Mouse (Mus musculus) lung, postnatal 0 days (tissue): ENCODE results near the gene Wdr27. TPM values are rescaled to one million over a fixed set of nuclear protein-coding genes. Genes with fewer than 3 reads are reported as not detected.

Experiments
- ATAC-seq: fragments of 200-750 bp; cut with Nextera tagmentation; 2 replicates; pipeline ENCODE4 v1.8.0; 2017; ENCODE audit warnings: moderate library complexity
- DNase-seq: peaks from one replicate; pipeline ENCODE4 v3.0.0-alpha.2; 2016; ENCODE audit warnings: low spot score
- H3K27ac ChIP-seq: fragments of 300-500 bp; sonication (generic); 2 replicates; pipeline ENCODE4 v1.5.1; 2014; ENCODE audit warnings: antibody characterized with exemption, mild to moderate bottlenecking, low read length, mixed read lengths
- H3K27me3 ChIP-seq: fragments of 300-500 bp; sonication (generic); replicated peaks from 2 replicates; pipeline ENCODE4 v1.6.1; 2014; ENCODE audit warnings: low read length, mixed read lengths; ENCODE audit not compliant: insufficient read depth
- H3K36me3 ChIP-seq: fragments of 300-500 bp; sonication (generic); 2 replicates; pipeline ENCODE4 v1.6.1; 2014; ENCODE audit warnings: low read length, mixed read lengths; ENCODE audit not compliant: insufficient read depth
- H3K4me1 ChIP-seq: fragments of 300-500 bp; sonication (generic); 2 replicates; pipeline ENCODE4 v1.6.1; 2014; ENCODE audit warnings: antibody characterized with exemption, low read depth, low read length, mixed read lengths; ENCODE audit not compliant: insufficient read depth
- H3K4me2 ChIP-seq: fragments of 300-500 bp; sonication (generic); replicated peaks from 2 replicates; pipeline ENCODE4 v1.6.1; 2014; ENCODE audit warnings: low read depth, mild to moderate bottlenecking, low read length, moderate library complexity, mixed read lengths
- H3K4me3 ChIP-seq: fragments of 300-500 bp; sonication (generic); 2 replicates; pipeline ENCODE4 v1.5.1; 2014; ENCODE audit warnings: low read depth, low read length
- H3K9ac ChIP-seq: fragments of 300-500 bp; sonication (generic); replicated peaks from 2 replicates; pipeline ENCODE4 v1.6.1; 2014; ENCODE audit warnings: low read depth, mild to moderate bottlenecking
- H3K9me3 ChIP-seq: fragments of 300-500 bp; sonication (generic); 2 replicates; pipeline ENCODE4 v1.6.1; 2016; ENCODE audit warnings: low read length, mixed read lengths
- CTCF ChIP-seq: IDR thresholded peaks from 2 replicates; pipeline ENCODE4 v1.5.1; 2016; ENCODE audit warnings: antibody characterized with exemption, mild to moderate bottlenecking
- EP300 ChIP-seq: IDR thresholded peaks from 2 replicates; pipeline ENCODE4 v1.6.1; 2016; ENCODE audit warnings: antibody characterized with exemption, mild to moderate bottlenecking, control low read depth
- WGBS: fragments of 180-500 bp; shearing (Covaris S2); extraction: QIAGEN DNeasy Blood & Tissue Kit; methylation state at CpG from one replicate; pipeline ENCODE4 v1.1.7; 2014; 5-methylcytosine and 5-hydroxymethylcytosine counted together
- polyA plus RNA-seq: library from polyadenylated mRNA; unstranded; fragments of >200 nt; fragmentation: Nextera tagmentation; extraction: Ambion mirVana; gene quantifications from 2 replicates; pipeline ENCODE4 v1.2.1, GENCODE M21; 2015

Gene Wdr27
- polyA plus RNA-seq, 1 experiment from 2014 or later = 16.7 TPM

DNA sequence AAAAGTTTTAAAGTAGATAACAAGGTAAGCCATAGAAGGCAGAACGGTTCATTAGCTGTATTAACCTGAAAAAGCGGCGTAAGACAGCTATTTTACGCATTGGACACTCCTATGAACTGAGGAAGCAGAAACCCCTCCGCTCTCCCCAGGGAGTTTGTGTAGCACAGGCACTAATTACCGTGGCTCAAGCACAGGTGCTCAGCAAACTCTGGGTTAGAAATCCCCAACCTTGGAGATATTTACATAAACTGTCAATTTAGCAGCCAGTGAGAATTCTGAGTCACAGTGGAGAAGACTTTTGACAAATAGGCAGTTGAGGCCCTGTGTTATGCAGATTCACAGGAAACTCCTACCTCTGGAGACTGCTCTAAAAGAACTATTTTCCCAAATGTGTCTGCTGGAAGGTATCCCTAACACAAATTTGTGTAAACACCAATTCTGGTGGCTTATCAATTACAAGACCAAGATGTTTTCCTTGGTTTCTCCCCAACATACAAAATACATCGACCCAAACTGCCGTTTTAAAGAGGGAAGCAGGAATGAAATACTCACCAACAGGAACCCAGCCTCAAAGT, 15.2 kb downstream of the Wdr27 start:
- Histone ChIP-seq H3K27ac (no peak overlapping the region), H3K4me1 (no peaks in the 10 kb centered on the region), H3K9ac (no peak overlapping the region), H3K36me3 (no peaks in the 10 kb centered on the region), H3K4me2 (no peak overlapping the region), H3K4me3 (no peak overlapping the region), H3K9me3 (no peaks in the 10 kb centered on the region), H3K27me3 (no peaks in the 10 kb centered on the region)
- WGBS = 77% methylated on average over 8 of the region's 8 CpGs
- TF ChIP-seq CTCF (no peak), EP300 (no peak)
- no peak for ATAC-seq
- no peak for DNase-seq

GRCm38 (mm10) chr17:14921582-14921981, 21.4 kb downstream of the Wdr27 start:
- Histone ChIP-seq H3K9me3 (no peaks in the 10 kb centered on the region), H3K4me1 (no peaks in the 10 kb centered on the region), H3K9ac (no peak overlapping the region), H3K27me3 (no peaks in the 10 kb centered on the region), H3K27ac (no peak overlapping the region), H3K36me3 (no peaks in the 10 kb centered on the region), H3K4me2 (no peak overlapping the region), H3K4me3 (no peak overlapping the region)
- no peak for TF ChIP-seq CTCF
- no peak for TF ChIP-seq EP300
- ATAC-seq (no peak), DNase-seq (no peak)
- WGBS = 47% methylated on average over 6 of the region's 6 CpGs

DNA sequence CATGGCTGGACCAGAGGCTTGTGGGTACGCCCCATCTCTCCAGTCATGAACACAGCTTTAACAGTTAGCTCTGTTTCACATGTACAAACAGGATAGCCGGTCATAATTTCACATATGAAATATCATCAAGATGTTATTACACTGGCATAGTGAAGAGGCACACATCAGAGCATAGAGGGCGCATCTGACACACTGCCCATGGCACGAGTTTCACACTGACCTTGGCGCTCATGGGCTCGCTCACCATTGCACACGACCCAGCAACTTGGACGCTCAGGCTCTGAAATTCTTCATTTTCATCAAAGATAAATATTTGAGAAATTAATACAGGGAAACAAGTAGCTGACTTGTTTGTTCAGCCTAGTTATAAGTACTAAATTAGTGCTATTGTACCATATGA, 25.1 kb downstream of the Wdr27 start:
- Histone ChIP-seq H3K27ac (no peak overlapping the region), H3K9me3 (no peaks in the 10 kb centered on the region), H3K4me2 (no peak overlapping the region), H3K27me3 (no peaks in the 10 kb centered on the region), H3K36me3 (no peaks in the 10 kb centered on the region), H3K4me1 (no peaks in the 10 kb centered on the region), H3K9ac (no peak overlapping the region), H3K4me3 (no peak overlapping the region)
- TF ChIP-seq CTCF = no peak
- TF ChIP-seq EP300 = no peak
- 79% methylated on average over 8 of the region's 8 CpGs for WGBS
- DNase-seq = no peak
- ATAC-seq = no peak

DNA sequence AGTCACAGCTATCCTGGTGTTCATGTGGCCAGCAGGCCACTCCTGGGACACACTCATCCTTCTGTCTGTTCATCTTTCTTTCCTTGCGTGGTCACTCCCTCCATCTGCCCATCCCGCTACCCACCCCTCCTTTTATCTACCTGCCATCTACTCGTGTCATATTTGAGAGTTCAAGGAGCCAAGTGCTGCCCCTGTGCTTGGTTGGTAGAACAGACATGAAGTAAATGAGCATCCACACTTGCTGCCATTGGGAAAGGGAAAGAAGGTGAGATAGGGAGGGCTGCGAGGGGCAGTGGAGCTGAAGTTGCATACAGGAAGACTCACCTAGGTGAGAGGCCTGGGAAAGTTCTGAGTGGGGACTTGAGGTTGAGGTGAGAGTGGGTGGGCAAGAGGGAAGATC, 28.6 kb downstream of the Wdr27 start:
- no peak overlapping the region for H3K27ac ChIP-seq
- no peak overlapping the region for H3K9ac ChIP-seq
- DNase-seq (no peak), ATAC-seq (no peak)
- no peak overlapping the region for H3K4me2 ChIP-seq
- H3K4me1 ChIP-seq = no peaks in the 10 kb centered on the region
- TF ChIP-seq CTCF = no peak
- no peaks in the 10 kb centered on the region for H3K27me3 ChIP-seq
- 85% methylated on average over 4 of the region's 4 CpGs for WGBS
- no peaks in the 10 kb centered on the region for H3K9me3 ChIP-seq
- no peaks in the 10 kb centered on the region for H3K36me3 ChIP-seq
- no peak overlapping the region for H3K4me3 ChIP-seq

- 84% methylated on average over 8 of the region's 8 CpGs for WGBS
- H3K27me3 ChIP-seq = no peaks in the 10 kb centered on the region
Observed at GRCm38 (mm10) chr17:14912981-14913380, 30.0 kb downstream of the Wdr27 start.

GRCm38 (mm10) chr17:14912420-14912819, 30.5 kb downstream of the Wdr27 start:
- no peak overlapping the region for H3K4me2 ChIP-seq
- no peak for ATAC-seq
- H3K4me3 ChIP-seq = no peak overlapping the region
- no peak overlapping the region for H3K9ac ChIP-seq
- no peak for DNase-seq
- TF ChIP-seq EP300 (no peak), CTCF (peak; percentile 53)
- H3K27ac ChIP-seq = no peak overlapping the region
- H3K27me3 ChIP-seq = no peaks in the 10 kb centered on the region
- WGBS = 50% methylated on average over 6 of the region's 6 CpGs
- no peaks in the 10 kb centered on the region for H3K9me3 ChIP-seq
- H3K4me1 ChIP-seq = no peaks in the 10 kb centered on the region
- no peaks in the 10 kb centered on the region for H3K36me3 ChIP-seq

More at GRCm38 (mm10) chr17:14912981-14913380, 30.0 kb downstream of the Wdr27 start:
- H3K27ac ChIP-seq = no peak overlapping the region
- no peak overlapping the region for H3K4me3 ChIP-seq
- no peaks in the 10 kb centered on the region for H3K36me3 ChIP-seq
- ATAC-seq (no peak), DNase-seq (no peak)
- TF ChIP-seq EP300 (no peak), CTCF (no peak)
- H3K9me3 ChIP-seq = no peaks in the 10 kb centered on the region
- no peaks in the 10 kb centered on the region for H3K4me1 ChIP-seq
- H3K9ac ChIP-seq = no peak overlapping the region
- H3K4me2 ChIP-seq = no peak overlapping the region

GRCm38 (mm10) chr17:14910771-14911170, 32.2 kb downstream of the Wdr27 start:
- Histone ChIP-seq H3K36me3 (no peaks in the 10 kb centered on the region), H3K9ac (no peak overlapping the region), H3K4me1 (no peaks in the 10 kb centered on the region), H3K9me3 (no peaks in the 10 kb centered on the region), H3K27ac (no peak overlapping the region), H3K4me2 (no peak overlapping the region), H3K4me3 (no peak overlapping the region), H3K27me3 (no peaks in the 10 kb centered on the region)
- TF ChIP-seq CTCF (no peak), EP300 (no peak)
- ATAC-seq = no peak
- DNase-seq = no peak
- 91% methylated on average over 5 of the region's 5 CpGs for WGBS
